Mouse (Mus musculus): ENCODE data around the gene Tmcc3. TPM values are rescaled to one million over a fixed set of nuclear protein-coding genes. Genes with fewer than 3 reads are reported as not detected.
"Not testable (repeated sequence)": the region's sequence is repeated elsewhere in the genome, so short reads cannot be mapped to it uniquely, and the experiment has no call there.

Tmcc3 gene
- total RNA-seq, 4 experiments from 2014 or later: 28.1 to 32.2 (median 29.6) TPM

GRCm38 (mm10) chr10:94514506-94515178 lies 202.9 kb downstream of the Tmcc3 start:
- DNase-seq (ENCODE audit: low spot score): peak; percentile 77

- peak; percentile 68 for DNase-seq (ENCODE audit: low spot score)
These were observed 203.4 kb downstream of the Tmcc3 start for GRCm38 (mm10) chr10:94515179-94515545.

GRCm38 (mm10) chr10:94515583-94515982 lies 203.8 kb downstream of the Tmcc3 start:
- no peak for DNase-seq (ENCODE audit: low spot score)

- DNase-seq (ENCODE audit: low spot score): no peak
These were observed 208.1 kb downstream of the Tmcc3 start for GRCm38 (mm10) chr10:94519887-94520286.

GRCm38 (mm10) chr10:94520306-94521106 lies 208.8 kb downstream of the Tmcc3 start:
- DNase-seq (ENCODE audit: low spot score): no peak

GRCm38 (mm10) chr10:94521107-94521401 lies 209.3 kb downstream of the Tmcc3 start:
- DNase-seq (ENCODE audit: low spot score): no peak

- no peak for DNase-seq (ENCODE audit: low spot score)
These were observed 210.0 kb downstream of the Tmcc3 start for GRCm38 (mm10) chr10:94521776-94522175.

- DNase-seq (ENCODE audit: low spot score): no peak
These were observed 211.5 kb downstream of the Tmcc3 start for GRCm38 (mm10) chr10:94523297-94523696.

GRCm38 (mm10) chr10:94523711-94524156 lies 212.0 kb downstream of the Tmcc3 start:
- peak; percentile 74 for DNase-seq (ENCODE audit: low spot score)

- DNase-seq (ENCODE audit: low spot score): no peak
These were observed 213.2 kb downstream of the Tmcc3 start for GRCm38 (mm10) chr10:94524966-94525365.

- DNase-seq (ENCODE audit: low spot score): no peak
These were observed 214.0 kb downstream of the Tmcc3 start for GRCm38 (mm10) chr10:94525784-94526183.

GRCm38 (mm10) chr10:94526834-94527233 lies 215.1 kb downstream of the Tmcc3 start:
- no peak for DNase-seq (ENCODE audit: low spot score)

- no peak for DNase-seq (ENCODE audit: low spot score)
These were observed 215.5 kb downstream of the Tmcc3 start for GRCm38 (mm10) chr10:94527248-94527647.

GRCm38 (mm10) chr10:94530079-94530478 lies 218.3 kb downstream of the Tmcc3 start:
- no peak for DNase-seq (ENCODE audit: low spot score)

- DNase-seq (ENCODE audit: low spot score): no peak
These were observed 219.7 kb downstream of the Tmcc3 start for GRCm38 (mm10) chr10:94531482-94531881.

- DNase-seq (ENCODE audit: low spot score): no peak
These were observed 221.5 kb downstream of the Tmcc3 start for GRCm38 (mm10) chr10:94533081-94533724.

- DNase-seq (ENCODE audit: low spot score): not testable (repeated sequence)
These were observed 226.9 kb downstream of the Tmcc3 start for GRCm38 (mm10) chr10:94538623-94539022.

GRCm38 (mm10) chr10:94540241-94540640 lies 228.5 kb downstream of the Tmcc3 start:
- DNase-seq (ENCODE audit: low spot score): no peak

GRCm38 (mm10) chr10:94543956-94544355 lies 232.2 kb downstream of the Tmcc3 start:
- no peak for DNase-seq (ENCODE audit: low spot score)

GRCm38 (mm10) chr10:94544803-94545202 lies 233.1 kb downstream of the Tmcc3 start:
- no peak for DNase-seq (ENCODE audit: low spot score)

GRCm38 (mm10) chr10:94545259-94546019 lies 233.7 kb downstream of the Tmcc3 start:
- peak; percentile 77 for DNase-seq (ENCODE audit: low spot score)

- no peak for DNase-seq (ENCODE audit: low spot score)
These were observed 234.9 kb downstream of the Tmcc3 start for GRCm38 (mm10) chr10:94546617-94547016.

Data from heart, adult 8-10 months (tissue).